Comparison of ENCODE assay signal across 9 mouse cellular contexts in the genomic region with DNA sequence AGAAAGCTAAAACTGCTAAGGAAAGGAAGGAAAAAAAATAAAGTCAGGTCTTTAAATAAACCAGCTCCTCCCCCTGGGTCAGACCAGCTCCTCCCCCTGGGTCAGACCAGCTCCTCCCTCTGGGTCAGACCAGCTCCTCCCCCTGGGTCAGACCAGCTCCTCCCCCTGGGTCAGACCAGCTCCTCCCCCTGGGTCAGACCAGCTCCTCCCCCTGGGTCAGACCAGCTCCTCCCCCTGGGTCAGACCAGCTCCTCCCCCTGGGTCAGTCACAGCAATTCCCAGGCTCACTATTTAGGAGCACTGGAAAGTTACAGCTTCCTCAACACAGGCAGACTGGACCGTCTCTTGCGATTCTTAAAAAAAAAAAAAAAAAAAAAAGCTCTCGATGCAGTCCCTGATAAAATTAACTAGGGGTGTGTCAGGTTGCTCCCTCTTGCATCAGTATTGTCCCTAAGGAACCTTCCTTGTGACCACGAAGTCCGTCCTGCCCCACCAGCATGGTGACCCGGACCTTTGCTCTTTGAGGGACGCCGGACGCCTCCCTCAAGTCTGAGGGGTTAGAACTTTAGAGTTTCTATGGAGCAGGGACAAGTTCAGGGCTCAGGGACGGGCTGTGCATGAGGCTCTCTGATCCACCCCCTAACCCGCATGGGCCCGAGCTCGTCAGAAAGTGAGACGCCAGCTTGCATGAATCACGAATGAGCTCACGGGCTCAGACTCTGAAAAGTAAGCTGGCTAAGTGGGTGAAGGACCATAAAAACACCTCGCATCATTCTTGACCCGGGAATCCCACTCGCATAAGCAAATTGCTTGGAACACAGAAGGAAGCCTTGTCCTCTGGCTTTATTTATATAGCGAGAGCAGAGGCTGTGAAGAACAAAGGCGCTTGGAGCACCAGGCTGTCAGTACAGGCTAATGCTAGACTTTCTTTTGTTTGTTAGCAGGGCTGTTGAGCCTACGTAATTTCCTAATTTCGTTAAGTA. TPM values are rescaled to one million over a fixed set of nuclear protein-coding genes. Genes with fewer than 3 reads are reported as not detected.
A peak's percentile ranks its signal among the peaks of the same experiment; 100 is the strongest.
DNase-seq lines count a peak whose midpoint lies in the region; ATAC-seq and TF ChIP-seq lines count a peak whose summit lies in the region.
"Had no signal": no experiment of that assay in that cellular context is flagged by ENCODE, and none has a peak within 500 bp of the region (broad histone marks: within the 10 kb centered on the region; RNA-seq: fewer than 3 reads in every experiment).

No protein-coding gene starts in this region.

- H3K4me1 ChIP-seq in midbrain, embryonic 10.5 days: peaks cover 87% of the 10 kb centered on the region
- peaks cover 35% of the 10 kb centered on the region for H3K4me1 ChIP-seq in midbrain, embryonic 15.5 days
- peaks cover 36% of the 10 kb centered on the region for H3K4me1 ChIP-seq in heart, embryonic 10.5 days
- peaks cover 21% of the 10 kb centered on the region for H3K4me1 ChIP-seq in lung, embryonic 16.5 days (replicated peaks; ENCODE audit: control insufficient read depth, insufficient read depth, low read length)
- H3K4me1 ChIP-seq in small intestine, adult 2 months (ENCODE audit: control insufficient read depth, insufficient read depth, insufficient read length, low read length): peaks cover 4% of the 10 kb centered on the region

- DNase-seq in midbrain, embryonic 10.5 days (ENCODE audit: low spot score): peak; percentile 72
- DNase-seq in embryo, embryonic 9.5 days (ENCODE audit: extremely low spot score): peak; percentile 68
- no peak for DNase-seq in heart, embryonic 10.5 days (ENCODE audit: low spot score)
- peak; percentile 86 for DNase-seq in kidney, adult 9 months

- no peak overlapping the region for H3K4me2 ChIP-seq in midbrain, embryonic 15.5 days
- H3K4me2 ChIP-seq in lung, embryonic 16.5 days (ENCODE audit: low read depth, low read length): peak overlapping the region; percentile 53

- H3K4me3 ChIP-seq in midbrain, embryonic 10.5 days: peak overlapping the region; percentile 34
- H3K4me3 ChIP-seq in midbrain, embryonic 15.5 days: no peak overlapping the region
- H3K4me3 ChIP-seq in heart, embryonic 10.5 days: peak overlapping the region; percentile 42
- H3K4me3 ChIP-seq in lung, embryonic 16.5 days (ENCODE audit: low read length): peak overlapping the region; percentile 23
- H3K4me3 ChIP-seq in small intestine, adult 2 months (ENCODE audit: low read depth, low read length): peak overlapping the region; percentile 52

- 5% methylated on average over 23 of the region's 23 CpGs for WGBS in midbrain, embryonic 10.5 days
- WGBS in midbrain, embryonic 15.5 days: 6% methylated on average over 23 of the region's 23 CpGs
- 17% methylated on average over 23 of the region's 23 CpGs for WGBS in heart, embryonic 10.5 days
- 9% methylated on average over 23 of the region's 23 CpGs for WGBS in lung, embryonic 16.5 days
- 15% methylated on average over 23 of the region's 23 CpGs for WGBS in small intestine, adult 2 months

- TF ChIP-seq POLR2A in small intestine, adult 2 months (IDR thresholded peaks at IDR 0.05; ENCODE audit: low read depth, low read length): no peak

- peaks cover 13% of the 10 kb centered on the region; the same call in 1 of the 2 replicates for H3K27me3 ChIP-seq in midbrain, embryonic 10.5 days (ENCODE audit: low read depth, poor library complexity, severe bottlenecking)
- no peaks in the 10 kb centered on the region for H3K27me3 ChIP-seq in midbrain, embryonic 15.5 days (replicated peaks)
- H3K27me3 ChIP-seq in heart, embryonic 10.5 days (ENCODE audit: insufficient read depth, poor library complexity, severe bottlenecking): no peaks in the 10 kb centered on the region
- H3K27me3 ChIP-seq in lung, embryonic 16.5 days (ENCODE audit: control insufficient read depth, insufficient read depth, low read depth, low read length): no peaks in the 10 kb centered on the region
- H3K27me3 ChIP-seq in small intestine, adult 2 months (ENCODE audit: control insufficient read depth, insufficient read depth, low read length): no peaks in the 10 kb centered on the region

- no peak overlapping the region for H3K9ac ChIP-seq in midbrain, embryonic 15.5 days
- peak overlapping the region; percentile 56 for H3K9ac ChIP-seq in lung, embryonic 16.5 days (ENCODE audit: low read length)

- ATAC-seq in midbrain, embryonic 15.5 days (replicated peaks): no peak
- peak; percentile 48; the same call in 1 of the 2 replicates for ATAC-seq in lung, embryonic 16.5 days (ENCODE audit: low read depth)
- ATAC-seq in erythroblast, adult 5-6 weeks (replicated peaks; ENCODE audit: low FRiP score, poor library complexity, severe bottlenecking): no peak

- no peaks in the 10 kb centered on the region for H3K36me3 ChIP-seq in midbrain, embryonic 10.5 days
- no peaks in the 10 kb centered on the region for H3K36me3 ChIP-seq in midbrain, embryonic 15.5 days (replicated peaks)
- H3K36me3 ChIP-seq in heart, embryonic 10.5 days: no peaks in the 10 kb centered on the region
- no peaks in the 10 kb centered on the region for H3K36me3 ChIP-seq in lung, embryonic 16.5 days (ENCODE audit: control insufficient read depth, insufficient read depth, low read length)
- no peaks in the 10 kb centered on the region for H3K36me3 ChIP-seq in small intestine, adult 2 months (ENCODE audit: control insufficient read depth, insufficient read depth, low read length)

- H3K27ac ChIP-seq in midbrain, embryonic 10.5 days (replicated peaks): peak overlapping the region; percentile 93
- no peak overlapping the region for H3K27ac ChIP-seq in midbrain, embryonic 15.5 days
- H3K27ac ChIP-seq in heart, embryonic 10.5 days: peak overlapping the region; percentile 83
- H3K27ac ChIP-seq in lung, embryonic 16.5 days (ENCODE audit: low read length): peak overlapping the region; percentile 61
- H3K27ac ChIP-seq in small intestine, adult 2 months (ENCODE audit: insufficient read depth, low read depth, low read length): peak overlapping the region; percentile 32

- TF ChIP-seq CTCF in small intestine, adult 2 months (IDR thresholded peaks at IDR 0.05; ENCODE audit: extremely low read depth, insufficient read length, insufficient replicate concordance, low read depth, low read length): no peak

- no peaks in the 10 kb centered on the region for H3K9me3 ChIP-seq in midbrain, embryonic 10.5 days (replicated peaks)
- no peaks in the 10 kb centered on the region for H3K9me3 ChIP-seq in midbrain, embryonic 15.5 days
- H3K9me3 ChIP-seq in heart, embryonic 10.5 days: no peaks in the 10 kb centered on the region
- H3K9me3 ChIP-seq in lung, embryonic 16.5 days (ENCODE audit: control insufficient read depth, low read length): no peaks in the 10 kb centered on the region

RNA-seq across cellular contexts. Expression of a gene that starts 31.3 kb away (rescaled TPM):
- polyA plus RNA-seq in midbrain, embryonic 10.5 days (2016; fragmentation: Nextera tagmentation; extraction: Ambion mirVana): 70.6 and 78.8 TPM in 2 replicates
- 60.6 and 62.4 TPM in 2 replicates for polyA plus RNA-seq in midbrain, embryonic 15.5 days (2015; fragmentation: Nextera tagmentation; extraction: Ambion mirVana)
- 74.6 and 82.3 TPM in 2 replicates for polyA plus RNA-seq in heart, embryonic 10.5 days (2016; fragmentation: Nextera tagmentation; extraction: Ambion mirVana)
- polyA plus RNA-seq in lung, embryonic 16.5 days (2015; fragmentation: Nextera tagmentation; extraction: Ambion mirVana): 50.6 and 55.5 TPM in 2 replicates
- 9.4 and 17.5 TPM in 2 replicates for polyA plus RNA-seq in small intestine, adult 2 months (2012; rRNA removed)
- 16.9 and 19.2 TPM in 2 replicates for total RNA-seq in erythroblast, adult 5-6 weeks (2015; ENCODE audit: low replicate concordance)
- total RNA-seq in erythroblast, adult 5-6 weeks (2017; ENCODE audit: low replicate concordance): 10.1 and 51.3 TPM in 2 replicates

RNA-seq across cellular contexts. Expression of a gene that starts 58.3 kb away (rescaled TPM):
- 4.7 and 6.0 TPM in 2 replicates for polyA plus RNA-seq in midbrain, embryonic 10.5 days (2016; fragmentation: Nextera tagmentation; extraction: Ambion mirVana)
- polyA plus RNA-seq in midbrain, embryonic 15.5 days (2015; fragmentation: Nextera tagmentation; extraction: Ambion mirVana): 0.23 TPM in 2 replicates
- polyA plus RNA-seq in heart, embryonic 10.5 days (2016; fragmentation: Nextera tagmentation; extraction: Ambion mirVana): 0.18 TPM in 1 of 2 replicates, not detected in the other
- polyA plus RNA-seq in lung, embryonic 16.5 days (2015; fragmentation: Nextera tagmentation; extraction: Ambion mirVana): not detected in 2 replicates
- not detected in 2 replicates for polyA plus RNA-seq in small intestine, adult 2 months (2012; rRNA removed)
- not detected in 2 replicates for total RNA-seq in erythroblast, adult 5-6 weeks (2015; ENCODE audit: low replicate concordance)
- total RNA-seq in erythroblast, adult 5-6 weeks (2017; ENCODE audit: low replicate concordance): not detected in 2 replicates
- total RNA-seq: neutrophil, adult 5-6 weeks had no signal
